Mouse (Mus musculus) forebrain, embryonic 12.5 days (tissue): Measurements from ENCODE around the gene Myef2. TPM values are rescaled to one million over a fixed set of nuclear protein-coding genes. Genes with fewer than 3 reads are reported as not detected.
"Not testable (repeated sequence)": the region's sequence is repeated elsewhere in the genome, so short reads cannot be mapped to it uniquely, and the experiment has no call there.

Source experiments
- ATAC-seq: fragments of 200-750 bp; cut with Nextera tagmentation; 2 replicates; pipeline ENCODE4 v1.8.0; 2017; ENCODE audit warnings: moderate TSS enrichment; ENCODE audit not compliant: low FRiP score
- H3K27ac ChIP-seq: fragments of 300-500 bp; sonication (generic); 2 replicates; pipeline ENCODE4 v1.5.1; 2016; ENCODE audit warnings: mild to moderate bottlenecking
- H3K27me3 ChIP-seq: fragments of 300-500 bp; sonication (generic); 2 replicates; pipeline ENCODE4 v1.6.1; 2016; ENCODE audit warnings: mild to moderate bottlenecking
- H3K36me3 ChIP-seq: fragments of 300-500 bp; sonication (generic); replicated peaks from 2 replicates; pipeline ENCODE4 v1.6.1; 2016; ENCODE audit warnings: mild to moderate bottlenecking
- H3K4me1 ChIP-seq: fragments of 300-500 bp; sonication (generic); 2 replicates; pipeline ENCODE4 v1.6.1; 2016
- H3K4me2 ChIP-seq: fragments of 300-500 bp; sonication (generic); 2 replicates; pipeline ENCODE4 v1.6.1; 2016; ENCODE audit warnings: mild to moderate bottlenecking, moderate library complexity
- H3K4me3 ChIP-seq: fragments of 300-500 bp; sonication (generic); replicated peaks from 2 replicates; pipeline ENCODE4 v1.5.1; 2016; ENCODE audit warnings: mild to moderate bottlenecking
- H3K9ac ChIP-seq: fragments of 300-500 bp; sonication (generic); 2 replicates; pipeline ENCODE4 v1.6.1; 2016; ENCODE audit warnings: mild to moderate bottlenecking
- H3K9me3 ChIP-seq: fragments of 300-500 bp; sonication (generic); 2 replicates; pipeline ENCODE4 v1.6.1; 2016
- WGBS: fragments of 180-500 bp; shearing (Covaris S2); methylation state at CpG from one replicate; pipeline ENCODE4 v1.1.7; 2016; 5-methylcytosine and 5-hydroxymethylcytosine counted together
- polyA plus RNA-seq: library from polyadenylated mRNA; unstranded; fragments of >200 nt; fragmentation: Nextera tagmentation; extraction: Ambion mirVana; gene quantifications from 2 replicates; pipeline ENCODE4 v1.2.1, GENCODE M21; 2016

Myef2 gene
- polyA plus RNA-seq, 1 experiment from 2014 or later, result 220 TPM

DNA sequence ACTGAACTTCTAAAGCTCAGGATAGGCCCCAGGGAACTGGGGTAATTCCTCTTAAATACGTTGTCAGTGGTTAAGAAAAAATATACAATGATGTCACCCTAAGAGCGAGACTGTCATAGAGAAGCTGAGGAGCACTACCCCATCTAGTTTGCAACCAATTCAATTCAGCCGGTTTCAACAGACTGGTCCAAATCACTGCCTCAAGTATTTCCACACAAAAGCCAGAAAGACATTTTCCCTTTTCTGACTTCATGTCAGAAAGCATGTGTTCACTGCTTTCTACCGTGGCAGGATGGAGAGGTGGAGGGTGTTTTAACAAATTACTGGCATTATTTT is 1.2 kb downstream of the Myef2 start:
- Histone ChIP-seq H3K9ac (peak overlapping the region; percentile 99), H3K27ac (peak overlapping the region; percentile 95; the same call in 1 of the 2 replicates), H3K4me1 (peaks cover 28% of the 10 kb centered on the region), H3K4me3 (peak overlapping the region; percentile 90), H3K36me3 (no peaks in the 10 kb centered on the region), H3K9me3 (no peaks in the 10 kb centered on the region), H3K4me2 (peak overlapping the region; percentile 56), H3K27me3 (no peaks in the 10 kb centered on the region)
- peak; percentile 33; the same call in 1 of the 2 replicates for ATAC-seq
- WGBS, result 5% methylated on average over 4 of the region's 4 CpGs

DNA sequence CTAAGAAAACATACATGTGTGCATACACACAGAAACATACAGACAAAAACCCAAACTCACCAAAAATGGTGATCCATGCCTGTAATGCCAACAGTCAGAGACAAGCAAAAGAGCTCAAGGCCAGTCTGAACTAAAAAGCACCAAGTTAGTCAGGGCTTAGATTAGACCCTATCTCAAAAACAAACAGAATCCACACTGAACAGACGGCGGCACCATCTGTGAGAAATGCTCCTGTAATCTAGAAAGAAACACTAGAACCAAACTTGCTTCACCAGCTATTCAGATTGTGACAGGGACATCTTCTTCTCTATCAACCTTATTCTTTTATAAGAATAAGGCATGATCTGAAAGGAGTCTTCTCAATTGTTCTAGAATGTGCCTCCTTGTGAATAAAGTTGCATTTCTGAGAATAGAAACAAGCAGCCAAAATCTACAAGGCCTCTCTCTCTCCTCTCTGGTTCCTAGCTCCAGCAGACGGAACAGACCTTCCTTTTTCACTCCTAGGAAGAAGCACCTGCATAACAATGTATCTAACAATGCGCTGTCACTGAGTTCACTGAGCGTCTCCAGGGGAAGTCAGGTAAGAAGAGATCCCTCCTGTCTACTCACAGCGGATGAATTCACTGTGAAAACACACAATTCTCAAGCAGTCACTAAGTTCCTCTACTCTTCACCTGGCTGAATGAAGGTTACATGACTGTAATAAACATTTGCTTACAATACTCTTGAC is 3.9 kb downstream of the Myef2 start:
- H3K27ac ChIP-seq, result no peak overlapping the region
- H3K9me3 ChIP-seq, result no peaks in the 10 kb centered on the region
- H3K36me3 ChIP-seq, result peaks cover 15% of the 10 kb centered on the region
- peaks cover 28% of the 10 kb centered on the region for H3K4me1 ChIP-seq
- no peak overlapping the region for H3K4me3 ChIP-seq
- ATAC-seq, result no peak
- H3K27me3 ChIP-seq, result no peaks in the 10 kb centered on the region
- H3K9ac ChIP-seq, result no peak overlapping the region
- WGBS, result 74% methylated on average over 6 of the region's 6 CpGs
- no peak overlapping the region for H3K4me2 ChIP-seq

DNA sequence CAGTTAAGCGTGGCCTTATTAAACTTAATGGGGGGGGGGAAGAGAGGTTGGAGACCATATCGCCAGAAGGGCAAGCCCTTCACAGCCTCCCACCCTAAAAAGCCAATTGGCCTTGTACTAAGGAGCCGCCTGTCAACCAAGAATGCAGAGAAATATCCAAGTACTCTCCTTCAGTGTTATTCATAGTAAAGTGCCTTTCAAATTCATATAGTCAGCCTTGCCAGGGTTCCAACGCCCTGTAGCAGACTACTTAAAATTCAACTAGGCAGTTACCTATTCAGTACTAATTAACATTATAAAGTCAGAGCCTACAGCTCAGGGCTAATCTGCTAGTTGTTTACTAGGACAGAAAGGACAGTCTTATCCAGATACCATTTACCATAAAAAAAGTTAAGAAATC is 16.9 kb downstream of the Myef2 start:
- 75% methylated on average over 4 of the region's 4 CpGs for WGBS
- H3K9ac ChIP-seq, H3K4me2 ChIP-seq, H3K27ac ChIP-seq, ATAC-seq, H3K4me3 ChIP-seq, H3K4me1 ChIP-seq, H3K27me3 ChIP-seq, H3K9me3 ChIP-seq: not testable (repeated sequence)
- H3K36me3 ChIP-seq, result peaks cover 58% of the 10 kb centered on the region

DNA sequence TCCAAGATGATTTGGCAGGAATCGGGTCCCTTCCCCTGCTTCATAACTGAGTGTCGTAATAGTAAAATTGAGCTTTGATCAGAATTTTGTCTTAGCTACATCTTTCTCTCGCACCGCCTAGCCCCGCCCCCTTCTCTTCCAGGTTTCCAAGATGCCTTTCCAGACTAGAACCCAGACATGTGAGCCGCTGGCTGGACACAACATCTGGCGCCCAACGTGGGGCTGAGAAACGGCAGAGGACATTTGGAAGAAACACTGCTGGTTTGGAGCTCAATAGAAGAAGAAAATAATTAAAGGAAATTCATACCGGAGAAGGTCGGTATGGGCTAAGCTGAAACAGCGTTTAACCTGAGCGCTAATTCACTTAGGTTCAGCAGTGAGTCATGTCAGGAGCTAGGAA is 19.0 kb downstream of the Myef2 start:
- H3K4me1 ChIP-seq, H3K27me3 ChIP-seq, ATAC-seq, H3K27ac ChIP-seq, H3K9ac ChIP-seq, H3K4me3 ChIP-seq, H3K4me2 ChIP-seq, H3K9me3 ChIP-seq: not testable (repeated sequence)
- H3K36me3 ChIP-seq, result peaks cover 66% of the 10 kb centered on the region
- 96% methylated on average over 13 of the region's 13 CpGs for WGBS

DNA sequence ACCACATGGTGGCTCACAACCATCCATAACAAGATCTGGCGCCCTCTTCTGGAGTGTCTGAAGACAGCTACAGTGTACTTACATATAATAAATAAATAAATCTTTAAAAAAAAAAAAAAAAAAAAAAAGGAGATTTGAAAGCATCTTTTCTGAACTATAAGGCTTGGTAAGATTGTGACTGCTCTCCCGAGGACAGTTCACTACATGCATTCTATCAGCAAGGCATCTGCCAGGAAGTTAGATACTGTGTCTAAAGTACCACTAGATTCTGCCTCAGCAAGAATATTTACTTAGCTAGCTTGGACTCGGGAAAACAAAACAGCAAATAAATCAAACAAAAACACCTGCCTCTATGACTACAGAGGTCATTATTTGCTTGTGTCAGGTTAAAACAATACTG is 31.3 kb downstream of the Myef2 start:
- H3K27me3 ChIP-seq, H3K9me3 ChIP-seq, H3K9ac ChIP-seq, ATAC-seq, H3K4me2 ChIP-seq, H3K4me3 ChIP-seq, H3K4me1 ChIP-seq, H3K27ac ChIP-seq: not testable (repeated sequence)
- WGBS, result 91% methylated on average over 3 of the region's 3 CpGs
- H3K36me3 ChIP-seq, result peaks cover 48% of the 10 kb centered on the region

DNA sequence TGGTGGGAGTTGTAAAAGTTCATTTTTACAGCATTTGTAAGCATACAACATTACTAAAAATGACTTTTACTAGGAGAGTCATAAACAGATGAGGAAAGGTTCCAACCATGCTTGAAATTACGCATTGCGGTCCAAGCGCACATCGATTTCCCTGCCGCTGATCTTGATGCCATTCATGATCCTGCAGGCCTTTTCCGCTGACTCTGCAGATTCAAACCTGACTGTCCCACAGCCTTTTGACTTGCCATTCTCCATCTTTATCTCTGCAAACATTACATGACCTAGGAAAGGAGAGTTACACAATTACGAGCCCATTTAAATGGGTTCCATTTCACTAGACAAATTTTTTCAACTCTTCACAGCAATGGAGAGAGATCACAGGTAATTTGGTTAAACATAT is 34.7 kb downstream of the Myef2 start:
- 96% methylated on average over 7 of the region's 7 CpGs for WGBS
- Histone ChIP-seq H3K4me1 (no peaks in the 10 kb centered on the region), H3K9ac (no peak overlapping the region), H3K4me2 (no peak overlapping the region), H3K9me3 (no peaks in the 10 kb centered on the region), H3K27ac (no peak overlapping the region), H3K4me3 (no peak overlapping the region), H3K36me3 (peaks cover 41% of the 10 kb centered on the region), H3K27me3 (no peaks in the 10 kb centered on the region)
- no peak for ATAC-seq

DNA sequence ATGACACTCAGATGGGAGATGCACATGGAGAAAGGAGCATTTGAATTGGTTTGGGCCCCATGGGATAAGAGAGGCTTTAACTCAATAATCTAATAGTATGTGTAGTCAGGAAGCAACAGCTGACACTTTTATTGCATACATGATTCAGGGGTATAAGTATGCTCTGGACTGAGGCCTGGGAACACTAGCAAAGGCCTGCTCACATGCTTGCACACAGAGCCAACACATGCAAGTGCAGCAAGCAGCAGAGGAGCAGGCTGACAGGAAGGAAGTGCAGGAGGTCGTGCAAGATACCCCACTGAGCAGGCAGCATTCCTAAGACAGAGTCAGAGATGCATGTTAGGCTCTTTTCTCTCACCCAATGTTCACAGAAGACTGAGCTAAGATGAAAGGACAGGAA is 39.6 kb downstream of the Myef2 start:
- Histone ChIP-seq H3K4me2 (no peak overlapping the region), H3K4me1 (no peaks in the 10 kb centered on the region), H3K27ac (no peak overlapping the region), H3K36me3 (peaks cover 34% of the 10 kb centered on the region), H3K9ac (no peak overlapping the region), H3K4me3 (no peak overlapping the region), H3K9me3 (no peaks in the 10 kb centered on the region), H3K27me3 (no peaks in the 10 kb centered on the region)
- 48% methylated on average over 1 of the region's 1 CpGs for WGBS
- ATAC-seq, result no peak

DNA sequence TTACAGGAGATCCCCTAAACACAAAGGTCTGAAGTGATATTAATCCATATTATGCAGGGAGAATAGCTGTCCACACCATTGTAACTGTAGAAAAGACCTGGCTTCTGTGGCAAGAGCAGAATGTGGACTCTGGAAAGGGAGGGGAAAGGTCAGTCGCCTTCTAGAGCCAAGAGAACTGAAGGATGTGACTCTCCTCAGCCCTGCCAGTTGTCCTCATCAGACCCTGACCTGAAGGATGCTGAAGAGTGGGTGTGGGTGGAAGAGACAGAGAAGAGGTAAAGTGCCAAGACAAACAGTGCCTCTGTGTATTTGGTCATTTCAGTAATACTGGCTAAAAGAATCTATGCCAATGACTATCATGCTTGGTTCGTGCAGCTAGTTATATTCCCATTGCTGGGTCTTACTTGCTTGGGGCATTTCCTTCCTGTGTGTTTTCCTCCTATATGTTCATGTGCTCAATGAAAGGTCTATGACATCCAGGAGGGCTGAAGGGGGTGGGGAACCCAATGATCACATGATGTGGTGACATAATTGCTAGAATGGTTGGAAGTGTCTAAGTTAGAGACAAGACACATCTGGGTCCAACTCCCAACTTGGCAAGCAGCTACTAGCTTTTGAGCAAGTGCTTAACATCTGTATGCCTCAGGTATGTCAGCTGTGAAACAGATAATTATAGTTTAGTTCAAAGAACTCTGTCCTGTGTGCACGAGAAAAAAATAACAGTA is 50.2 kb downstream of the Myef2 start:
- Histone ChIP-seq H3K27me3 (no peaks in the 10 kb centered on the region), H3K4me1 (peaks cover 5% of the 10 kb centered on the region), H3K9me3 (no peaks in the 10 kb centered on the region), H3K4me2 (no peak overlapping the region), H3K27ac (no peak overlapping the region), H3K4me3 (no peak overlapping the region), H3K36me3 (no peaks in the 10 kb centered on the region), H3K9ac (no peak overlapping the region)
- ATAC-seq, result no peak
- WGBS, result 85% methylated on average over 3 of the region's 3 CpGs

DNA sequence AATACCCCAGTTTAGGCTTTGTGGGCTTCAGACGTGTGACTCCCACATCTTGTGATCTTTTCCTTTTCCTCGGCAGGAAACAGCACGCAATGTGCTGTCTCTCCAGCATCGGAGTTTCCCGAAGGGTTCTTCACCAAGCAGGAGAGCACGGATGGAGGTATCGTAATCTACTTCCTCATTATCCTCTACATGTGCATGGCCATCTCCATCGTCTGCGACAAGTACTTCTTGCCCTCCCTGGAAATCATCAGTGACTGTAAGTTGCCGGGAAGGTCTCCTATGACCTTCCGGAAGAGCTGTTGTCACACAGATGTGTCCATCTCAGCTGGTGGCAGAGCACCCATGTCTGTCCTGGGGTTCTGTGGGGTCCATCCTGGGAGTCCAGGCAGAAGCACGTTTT is 54.8 kb downstream of the Myef2 start:
- no peaks in the 10 kb centered on the region for H3K36me3 ChIP-seq
- no peak overlapping the region for H3K4me3 ChIP-seq
- no peak for ATAC-seq
- H3K27ac ChIP-seq, result no peak overlapping the region
- no peaks in the 10 kb centered on the region for H3K9me3 ChIP-seq
- H3K4me1 ChIP-seq, result no peaks in the 10 kb centered on the region
- 91% methylated on average over 12 of the region's 12 CpGs for WGBS
- no peaks in the 10 kb centered on the region for H3K27me3 ChIP-seq
- H3K9ac ChIP-seq, result no peak overlapping the region
- H3K4me2 ChIP-seq, result no peak overlapping the region

DNA sequence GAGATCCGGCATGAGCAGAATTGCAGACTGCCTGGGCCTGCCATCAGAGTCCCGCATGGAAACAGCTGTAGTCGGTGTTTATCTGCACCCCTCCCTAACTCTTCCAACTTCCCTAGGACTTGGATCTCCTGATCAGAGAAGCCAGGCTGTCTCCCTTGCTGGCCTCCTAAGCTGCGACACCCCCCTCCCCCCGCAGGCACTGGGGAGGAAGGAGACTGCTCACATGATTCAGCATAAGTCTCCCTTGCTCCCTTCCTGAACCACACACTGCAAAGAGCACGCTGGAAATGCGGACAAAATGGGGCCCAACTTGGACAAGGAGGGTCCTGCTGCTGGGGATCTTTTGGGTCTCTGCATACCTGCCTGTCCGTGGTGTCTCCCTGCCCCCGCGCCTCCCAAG is 55.6 kb downstream of the Myef2 start, which contains the start of gene Slc24a5:
Gene Slc24a5, plus strand, starts transcription at position 231 of the 400 bp plus-strand sequence.
- H3K27me3 ChIP-seq, result no peaks in the 10 kb centered on the region
- 70% methylated on average over 10 of the region's 10 CpGs for WGBS
- H3K9me3 ChIP-seq, result no peaks in the 10 kb centered on the region
- no peaks in the 10 kb centered on the region for H3K4me1 ChIP-seq
- no peak within 1 kb of the TSS for H3K9ac ChIP-seq
- H3K4me2 ChIP-seq, result no peak within 1 kb of the TSS
- H3K36me3 ChIP-seq, result no peaks in the 10 kb centered on the region
- H3K4me3 ChIP-seq, result no peak within 1 kb of the TSS
- no peak for ATAC-seq
- H3K27ac ChIP-seq, result no peak within 1 kb of the TSS

DNA sequence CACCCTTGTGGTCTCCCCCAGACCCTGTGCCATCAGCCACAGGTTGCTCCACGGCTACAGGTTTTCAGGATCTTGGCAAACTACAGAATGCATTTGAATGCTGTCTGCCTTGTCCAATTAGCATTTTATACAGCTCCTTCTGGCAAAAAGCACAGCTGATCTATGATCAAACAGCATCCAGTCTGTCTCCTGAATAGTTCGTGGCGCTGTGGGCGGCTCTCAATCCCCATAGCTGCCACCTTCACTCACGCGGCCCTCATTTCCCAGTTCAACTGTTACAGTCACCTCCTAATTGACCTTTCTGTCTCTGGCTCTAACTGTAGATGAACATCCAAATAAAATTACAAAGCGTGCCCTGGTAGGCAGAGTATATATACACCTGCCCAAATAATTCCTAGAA is 56.1 kb downstream of the Myef2 start:
- no peaks in the 10 kb centered on the region for H3K4me1 ChIP-seq
- H3K4me2 ChIP-seq, result no peak overlapping the region
- H3K9me3 ChIP-seq, result no peaks in the 10 kb centered on the region
- no peak overlapping the region for H3K4me3 ChIP-seq
- no peak overlapping the region for H3K9ac ChIP-seq
- H3K27ac ChIP-seq, result no peak overlapping the region
- no peaks in the 10 kb centered on the region for H3K36me3 ChIP-seq
- H3K27me3 ChIP-seq, result no peaks in the 10 kb centered on the region
- no peak for ATAC-seq
- WGBS, result 89% methylated on average over 7 of the region's 7 CpGs

DNA sequence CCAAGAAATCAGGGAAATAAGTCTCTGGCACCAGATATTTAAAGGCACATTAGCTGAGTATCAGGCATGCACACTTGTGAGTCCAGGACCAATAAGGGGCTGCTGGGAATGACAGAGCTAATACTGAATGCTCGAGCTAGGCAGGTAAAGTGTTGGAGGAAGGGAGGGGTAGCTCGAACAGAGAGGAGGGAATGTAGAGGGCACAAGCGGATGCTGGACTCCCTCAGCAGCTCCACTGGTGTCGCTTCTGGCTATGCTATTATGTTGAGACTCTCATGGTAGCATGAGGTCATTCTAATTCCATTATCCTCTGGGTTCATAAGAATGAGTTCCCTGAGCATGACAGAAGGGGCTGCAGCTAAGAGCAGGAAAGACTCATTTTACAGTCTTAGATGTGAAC is 60.5 kb downstream of the Myef2 start:
- WGBS, result 54% methylated on average over 4 of the region's 4 CpGs
- Histone ChIP-seq H3K9me3 (no peaks in the 10 kb centered on the region), H3K27me3 (no peaks in the 10 kb centered on the region), H3K4me2 (no peak overlapping the region), H3K4me1 (no peaks in the 10 kb centered on the region), H3K36me3 (no peaks in the 10 kb centered on the region), H3K4me3 (no peak overlapping the region), H3K9ac (no peak overlapping the region), H3K27ac (no peak overlapping the region)
- no peak for ATAC-seq

DNA sequence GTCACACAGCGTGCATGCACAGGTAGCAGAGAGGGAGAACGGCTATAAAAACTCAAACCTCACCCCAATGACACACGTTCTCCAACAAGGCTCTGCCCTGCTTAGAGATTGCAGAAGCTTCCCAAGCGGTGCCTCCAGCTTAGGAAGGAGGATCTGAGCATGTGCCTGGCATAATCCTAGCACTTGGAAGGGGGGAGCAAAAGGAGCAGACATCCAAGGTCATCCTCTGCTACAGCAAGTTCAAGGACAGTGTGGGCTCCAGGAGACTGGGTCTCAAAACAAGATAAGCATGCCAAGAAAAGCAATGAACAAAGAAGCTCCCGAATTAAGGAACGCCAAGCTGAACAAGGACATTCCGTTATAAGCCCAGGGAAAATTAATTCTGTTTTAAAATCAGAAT is 62.0 kb downstream of the Myef2 start:
- no peak for ATAC-seq
- Histone ChIP-seq H3K4me2 (no peak overlapping the region), H3K4me1 (no peaks in the 10 kb centered on the region), H3K9me3 (no peaks in the 10 kb centered on the region), H3K4me3 (no peak overlapping the region), H3K27me3 (no peaks in the 10 kb centered on the region), H3K27ac (no peak overlapping the region), H3K36me3 (no peaks in the 10 kb centered on the region), H3K9ac (no peak overlapping the region)
- 88% methylated on average over 7 of the region's 7 CpGs for WGBS
